Mouse (Mus musculus) ES-Bruce4 (cell line): ENCODE measurements at regions not wholly inside any gene's neighbourhood (a gene's known extent, or its start where the extent isn't known, plus 50 kb on each side); places are given as distances from the start of the nearest gene placed in this dataset.

Experiments used
- CTCF ChIP-seq: IDR thresholded peaks from one replicate; pipeline ENCODE4 v1.8.1; 2011; ENCODE audit warnings: low read depth, low read length
- EP300 ChIP-seq: IDR thresholded peaks from 2 replicates; pipeline ENCODE4 v1.6.1; 2011; ENCODE audit warnings: low read depth, low read length; ENCODE audit not compliant: insufficient read depth
- POLR2A ChIP-seq: IDR thresholded peaks from one replicate; pipeline ENCODE4 v1.8.1; 2011; ENCODE audit warnings: low read length; ENCODE audit not compliant: insufficient read depth

DNA sequence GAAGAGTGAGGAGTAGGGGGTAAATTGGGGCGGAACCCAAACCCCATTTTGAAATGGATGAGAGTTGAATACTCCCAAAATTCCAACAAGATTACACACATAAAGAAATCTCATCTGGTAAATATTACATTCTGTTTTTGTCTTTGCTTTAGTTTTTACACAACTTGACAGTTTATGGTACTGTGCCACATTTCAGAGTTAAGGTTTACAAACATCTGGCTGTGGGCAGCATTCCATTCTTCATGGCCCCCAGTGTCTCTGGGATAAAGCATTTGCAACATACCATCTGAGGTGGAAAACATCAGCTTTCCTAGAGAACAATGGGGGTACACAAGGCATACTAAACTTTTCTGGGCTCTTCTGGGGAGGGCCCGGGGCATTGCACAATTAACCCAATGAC, 454.1 kb downstream of the Ebf1 start:
- TF ChIP-seq POLR2A, result no peak
- no peak for TF ChIP-seq EP300
- TF ChIP-seq CTCF, result no peak
